Mouse (Mus musculus): ENCODE data around the gene Angptl2. TPM values are rescaled to one million over a fixed set of nuclear protein-coding genes. Genes with fewer than 3 reads are reported as not detected.
A peak's percentile ranks its signal among the peaks of the same experiment; 100 is the strongest.

Gene Angptl2
- total RNA-seq, 2 experiments from 2014 or later: 3.7 to 7.2 TPM

DNA sequence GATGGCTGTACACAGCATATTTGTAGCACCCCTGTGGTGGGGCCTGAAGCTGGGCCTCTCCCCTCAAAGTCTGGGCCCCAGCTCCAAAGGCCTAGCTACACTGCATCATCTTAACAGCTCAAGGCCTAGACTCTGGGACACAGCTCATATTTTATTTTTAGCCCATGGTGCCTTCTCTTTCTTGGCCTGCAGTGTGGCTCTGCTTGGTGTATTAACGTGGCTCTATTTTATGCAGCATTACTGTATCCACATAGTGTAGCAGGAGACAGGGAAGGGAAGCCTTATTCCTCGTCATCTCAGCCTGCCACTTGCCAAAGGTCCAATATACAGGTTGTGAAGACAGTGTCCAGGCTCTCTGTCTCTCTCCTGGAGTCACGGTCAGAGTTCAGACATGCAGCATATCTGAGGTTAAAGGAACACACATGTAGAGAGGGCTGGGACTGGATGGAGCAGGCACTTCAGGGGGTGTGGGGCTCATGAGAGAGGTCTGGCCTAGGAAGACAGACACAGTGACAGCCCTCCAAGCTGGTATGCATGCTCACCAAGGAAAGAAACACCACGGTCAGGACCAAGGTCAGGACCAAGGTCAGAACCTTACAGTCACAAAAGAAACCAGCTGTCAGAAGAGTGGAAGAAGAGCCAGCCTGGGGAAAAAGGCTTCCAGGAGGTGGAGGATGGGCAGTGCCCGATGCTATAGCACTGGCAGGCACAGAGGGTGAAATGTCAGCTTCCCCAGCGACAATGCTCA is 52.7 kb downstream of the Angptl2 start:
- DNase-seq (ENCODE audit: low spot score in 2 of 2): no peak

DNA sequence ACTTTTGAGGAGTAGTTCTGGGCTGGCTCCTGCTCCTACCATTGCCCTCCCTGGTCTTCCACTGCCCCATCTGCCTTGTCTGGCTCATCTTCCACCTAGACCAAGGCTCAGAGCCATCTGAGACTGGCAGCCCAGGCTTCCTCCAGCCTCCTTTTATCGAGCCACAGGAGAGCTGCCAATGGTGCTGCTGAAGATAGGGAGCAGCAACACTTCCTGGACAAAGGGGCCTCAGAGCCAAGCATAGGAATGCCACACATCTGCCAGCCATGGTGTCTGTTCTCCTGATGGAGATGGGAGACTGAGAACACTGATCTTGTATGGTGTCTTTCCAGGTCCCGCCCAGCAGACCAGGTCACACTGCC is 53.2 kb downstream of the Angptl2 start:
- peak; percentile 25 to 30 for DNase-seq (ENCODE audit: low spot score in 2 of 2)

DNA sequence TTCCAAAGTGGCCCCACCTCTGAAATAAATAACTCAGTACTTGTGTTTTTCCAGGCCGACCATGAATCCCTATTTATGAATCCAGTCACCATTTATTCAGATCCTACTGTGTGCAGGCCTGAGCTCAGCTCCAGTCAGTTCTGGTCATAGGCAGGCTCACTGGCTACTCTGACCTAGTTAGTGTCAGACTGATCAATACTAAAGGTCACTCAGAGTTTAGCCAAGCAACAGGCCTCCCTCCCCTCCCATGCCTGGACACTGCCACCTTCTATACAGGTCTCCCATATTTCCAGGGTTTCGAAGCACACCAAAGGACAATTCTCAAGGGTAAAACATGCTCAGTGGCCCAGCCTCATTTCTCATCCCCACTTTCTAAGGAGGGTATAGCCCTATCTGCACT is 54.7 kb downstream of the Angptl2 start:
- no peak for DNase-seq (ENCODE audit: low spot score in 2 of 2)

GRCm38 (mm10) chr2:33271511-33271910 is 55.6 kb downstream of the Angptl2 start:
- no peak for DNase-seq (ENCODE audit: low spot score in 2 of 2)

GRCm38 (mm10) chr2:33272665-33273439 is 57.0 kb downstream of the Angptl2 start:
- no peak for DNase-seq (ENCODE audit: low spot score in 2 of 2)

- DNase-seq (ENCODE audit: low spot score in 2 of 2): no peak
Observed at GRCm38 (mm10) chr2:33274719-33275490, 59.0 kb downstream of the Angptl2 start.

GRCm38 (mm10) chr2:33279758-33280157 is 63.9 kb downstream of the Angptl2 start:
- no peak for DNase-seq (ENCODE audit: low spot score in 2 of 2)

GRCm38 (mm10) chr2:33280525-33280924 is 64.7 kb downstream of the Angptl2 start:
- no peak for DNase-seq (ENCODE audit: low spot score in 2 of 2)

- no peak for DNase-seq (ENCODE audit: low spot score in 2 of 2)
Observed at GRCm38 (mm10) chr2:33281807-33282206, 65.9 kb downstream of the Angptl2 start.

DNA sequence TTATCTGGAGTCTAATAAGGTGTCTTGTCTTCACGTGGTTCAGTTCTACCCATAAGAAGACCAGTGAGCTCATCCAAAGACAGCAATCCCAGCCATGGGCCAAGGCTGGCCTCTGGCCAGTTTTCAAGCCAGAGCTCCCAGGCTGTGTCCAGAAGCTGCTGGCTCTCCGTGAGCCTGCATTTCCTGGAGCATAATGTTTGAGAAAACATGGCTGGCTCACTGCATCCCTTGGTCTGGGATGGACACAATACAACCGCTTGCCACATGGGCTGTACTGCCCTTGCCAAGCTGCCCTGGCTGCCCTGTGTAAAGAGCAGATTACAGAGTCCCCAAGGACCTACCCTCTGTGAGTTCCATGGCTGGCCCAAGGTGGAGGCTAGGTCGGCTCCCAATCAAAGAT is 67.0 kb downstream of the Angptl2 start:
- peak in 1 of 2 experiments; percentile 43 for DNase-seq (ENCODE audit: low spot score in 2 of 2)

DNA sequence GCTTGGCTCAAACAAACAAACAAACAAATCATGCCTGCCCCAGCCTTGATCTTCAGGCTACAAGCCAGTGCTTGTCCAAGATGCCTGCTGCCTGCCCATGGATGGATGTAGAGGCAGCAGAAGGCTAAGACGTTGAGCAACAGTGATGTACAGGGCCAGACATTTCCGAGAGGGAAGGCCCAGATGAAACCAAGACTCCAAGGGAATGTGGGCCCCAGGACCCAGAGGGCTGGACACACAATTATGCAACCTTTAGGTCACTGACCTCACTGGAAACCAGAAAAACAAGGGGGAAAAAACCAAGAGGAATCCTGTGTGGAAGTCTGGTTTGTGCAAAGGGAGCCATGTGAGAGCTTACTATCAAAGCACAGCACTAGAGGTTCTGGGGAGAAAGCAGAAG is 67.8 kb downstream of the Angptl2 start:
- no peak for DNase-seq (ENCODE audit: low spot score in 2 of 2)

GRCm38 (mm10) chr2:33288837-33289236 is 73.0 kb downstream of the Angptl2 start:
- DNase-seq (ENCODE audit: low spot score in 2 of 2): no peak

- no peak for DNase-seq (ENCODE audit: low spot score in 2 of 2)
Observed at GRCm38 (mm10) chr2:33290491-33290890, 74.6 kb downstream of the Angptl2 start.

DNA sequence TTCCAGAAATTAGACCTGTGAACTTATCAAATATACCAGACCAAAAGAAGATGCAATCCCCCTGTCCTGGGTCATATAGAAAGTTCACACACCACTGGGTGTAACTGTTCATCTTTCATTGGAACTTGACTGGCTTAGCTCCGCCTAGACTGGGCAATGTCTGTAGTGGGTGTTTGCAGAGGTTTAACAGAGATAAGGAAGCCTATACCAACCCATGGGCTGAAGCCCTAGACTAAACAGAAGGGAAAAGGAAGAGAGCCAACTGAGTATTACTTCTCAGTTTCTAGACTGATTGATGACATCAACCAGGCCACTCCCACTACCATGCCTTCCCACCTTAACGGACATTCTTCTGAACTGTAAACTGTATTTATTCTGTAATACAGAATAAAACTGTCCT is 76.2 kb downstream of the Angptl2 start:
- no peak for DNase-seq (ENCODE audit: low spot score in 2 of 2)

DNA sequence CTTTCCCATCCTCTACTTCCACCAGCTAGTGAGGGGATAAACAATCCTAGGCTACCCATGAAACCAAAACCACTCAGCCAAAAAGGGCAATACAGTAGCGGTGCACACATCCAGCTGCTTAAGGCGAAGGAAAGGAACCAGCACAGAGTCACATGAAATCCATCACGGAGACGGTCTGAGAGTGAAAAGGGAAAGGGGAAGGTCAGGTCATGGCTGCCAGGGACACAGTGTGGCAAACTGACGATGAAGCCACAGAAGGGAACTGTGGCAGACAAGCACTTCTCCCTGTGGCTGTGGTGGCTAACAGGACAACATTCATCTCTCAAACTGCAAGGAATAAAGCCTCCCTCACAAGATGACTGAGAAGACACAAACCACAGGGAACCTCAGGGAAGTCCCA is 79.2 kb downstream of the Angptl2 start:
- DNase-seq (ENCODE audit: low spot score in 2 of 2): no peak

Other genes starting within 250 kb of the Angptl2 start
- gene Slc2a8, start 234.0 kb upstream of the Angptl2 start, total RNA-seq (2021): 10 to 100 TPM; 23.2 to 26.9 TPM
- gene Garnl3, start 84.4 kb upstream of the Angptl2 start, total RNA-seq (2021): 10 to 100 TPM; 75.2 to 91.7 TPM
- gene Ralgps1, start 155.4 kb downstream of the Angptl2 start, total RNA-seq (2021): 10 to 100 TPM; 69.3 to 78.0 TPM
- 10 to 100 TPM; 17.4 to 18.7 TPM for gene Zbtb34, start 215.3 kb downstream of the Angptl2 start, total RNA-seq (2021)